Comparison of ENCODE assay signal across 9 mouse cellular contexts in the genomic region with DNA sequence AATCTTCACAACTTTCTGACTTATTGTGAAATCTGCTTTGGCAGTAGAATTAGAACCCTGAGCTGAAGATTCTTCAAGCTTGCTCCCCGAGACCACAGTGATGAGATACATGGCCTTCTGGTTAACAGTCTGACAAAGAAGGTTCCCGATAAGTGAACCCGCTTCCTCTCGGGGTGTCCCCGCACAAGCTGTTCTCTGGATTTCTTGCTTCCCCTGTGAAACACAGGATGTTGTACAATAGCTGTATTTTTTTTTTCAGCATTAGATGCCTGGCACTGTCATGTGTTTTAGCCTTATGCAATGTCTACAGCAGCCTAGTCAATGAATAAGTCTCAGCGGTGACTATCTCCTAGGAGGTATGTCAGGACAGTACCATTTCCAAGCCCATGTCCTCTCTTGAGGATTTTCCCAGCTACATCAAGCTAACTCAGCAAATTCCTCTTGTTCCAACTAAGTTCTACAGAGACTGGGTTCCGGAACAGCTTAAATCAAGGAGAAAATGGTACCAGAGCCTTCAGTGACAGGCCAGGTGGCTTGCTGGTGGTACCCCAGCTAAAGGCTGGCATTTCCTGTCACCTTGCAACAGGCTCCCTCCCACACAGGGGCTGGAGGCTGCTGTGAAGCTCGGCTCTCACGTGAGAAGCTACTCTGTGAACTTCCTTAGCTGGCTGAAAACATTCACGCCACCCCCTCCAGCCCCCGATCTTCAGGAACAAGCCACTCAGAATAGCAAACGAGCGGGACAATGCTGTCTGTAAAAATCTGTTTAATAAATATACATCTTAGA. TPM values are rescaled to one million over a fixed set of nuclear protein-coding genes. Genes with fewer than 3 reads are reported as not detected.
DNase-seq lines count a peak whose midpoint lies in the region; ATAC-seq and TF ChIP-seq lines count a peak whose summit lies in the region.
"Had no signal": no experiment of that assay in that cellular context is flagged by ENCODE, and none has a peak within 500 bp of the region (broad histone marks: within the 10 kb centered on the region; RNA-seq: fewer than 3 reads in every experiment).

No protein-coding gene starts in this region.

- WGBS in kidney, postnatal 0 days = 70% methylated on average over 13 of the region's 13 CpGs
- 76% methylated on average over 13 of the region's 13 CpGs for WGBS in kidney, embryonic 15.5 days
- 78% methylated on average over 13 of the region's 13 CpGs for WGBS in limb, embryonic 15.5 days

- H3K9ac ChIP-seq in kidney, postnatal 0 days (ENCODE audit: low read depth, low read length) = no peak overlapping the region
- no peak overlapping the region for H3K9ac ChIP-seq in kidney, embryonic 15.5 days
- no peak overlapping the region for H3K9ac ChIP-seq in limb, embryonic 15.5 days

- no peak for DNase-seq in kidney, postnatal 0 days (ENCODE audit: low spot score)
- peak; percentile 85 for DNase-seq in T-cell, adult 2 months (ENCODE audit: low spot score)
- peak; percentile 72 for DNase-seq in splenic B cell, adult 2 months (ENCODE audit: low read depth, low spot score)
- DNase-seq in left cerebral cortex, postnatal 10 days (ENCODE audit: extremely low spot score in 1 of 2, low spot score in 2 of 2) = no peak
- DNase-seq in layer of hippocampus, adult 9-10 months (ENCODE audit: low spot score) = no peak

- intact Hi-C loops in left cerebral cortex, postnatal 10 days (cut with DNase I) = no loop called here

- peak overlapping the region; percentile 82; the same call in 1 of the 2 replicates for H3K4me2 ChIP-seq in kidney, postnatal 0 days (ENCODE audit: low read length)
- H3K4me2 ChIP-seq in kidney, embryonic 15.5 days = no peak overlapping the region
- no peak overlapping the region for H3K4me2 ChIP-seq in limb, embryonic 15.5 days

- H3K4me3 ChIP-seq in kidney, postnatal 0 days (replicated peaks; ENCODE audit: low read depth, low read length) = no peak overlapping the region
- H3K4me3 ChIP-seq in kidney, embryonic 15.5 days (replicated peaks) = no peak overlapping the region
- H3K4me3 ChIP-seq in limb, embryonic 15.5 days = no peak overlapping the region

- no peak overlapping the region; the same call in 1 of the 2 replicates for H3K27ac ChIP-seq in kidney, postnatal 0 days
- H3K27ac ChIP-seq in kidney, embryonic 15.5 days = no peak overlapping the region
- 0 out of 2 replicates have a peak overlapping the region, but pooled peaks have one; percentile 47 for H3K27ac ChIP-seq in limb, embryonic 15.5 days
- H3K27ac ChIP-seq: hindbrain, postnatal 0 days had no signal

- H3K36me3 ChIP-seq in kidney, postnatal 0 days (ENCODE audit: insufficient read depth, low read length) = peaks cover 25% of the 10 kb centered on the region
- H3K36me3 ChIP-seq in kidney, embryonic 15.5 days = peaks cover 40% of the 10 kb centered on the region
- peaks cover 56% of the 10 kb centered on the region for H3K36me3 ChIP-seq in limb, embryonic 15.5 days
- H3K36me3 ChIP-seq in splenic B cell, adult 2 months (ENCODE audit: control insufficient read depth, insufficient read depth, low read length, poor library complexity, severe bottlenecking) = peaks cover 27% of the 10 kb centered on the region

- TF ChIP-seq CTCF in kidney, postnatal 0 days (IDR thresholded peaks at IDR 0.05; ENCODE audit: low read depth) = no peak

- H3K27me3 ChIP-seq in kidney, postnatal 0 days (ENCODE audit: insufficient read depth, low read length) = no peaks in the 10 kb centered on the region
- H3K27me3 ChIP-seq in kidney, embryonic 15.5 days = no peaks in the 10 kb centered on the region
- no peaks in the 10 kb centered on the region for H3K27me3 ChIP-seq in limb, embryonic 15.5 days
- no peaks in the 10 kb centered on the region for H3K27me3 ChIP-seq in splenic B cell, adult 2 months (ENCODE audit: control insufficient read depth, insufficient read depth, low read length, poor library complexity, severe bottlenecking)

- H3K4me1 ChIP-seq in kidney, postnatal 0 days (replicated peaks; ENCODE audit: insufficient read depth, low read length) = peaks cover 15% of the 10 kb centered on the region
- peaks cover 44% of the 10 kb centered on the region for H3K4me1 ChIP-seq in kidney, embryonic 15.5 days
- H3K4me1 ChIP-seq in limb, embryonic 15.5 days = peaks cover 47% of the 10 kb centered on the region

- no peaks in the 10 kb centered on the region for H3K9me3 ChIP-seq in kidney, postnatal 0 days (replicated peaks; ENCODE audit: low read length)
- no peaks in the 10 kb centered on the region for H3K9me3 ChIP-seq in kidney, embryonic 15.5 days (replicated peaks)
- no peaks in the 10 kb centered on the region for H3K9me3 ChIP-seq in limb, embryonic 15.5 days

- no peak for ATAC-seq in kidney, postnatal 0 days (replicated peaks; ENCODE audit: low FRiP score, low read depth)
- no peak for ATAC-seq in kidney, embryonic 15.5 days (replicated peaks; ENCODE audit: low FRiP score)
- no peak for ATAC-seq in limb, embryonic 15.5 days (ENCODE audit: insufficient number of reproducible peaks, low FRiP score, low TSS enrichment, low read depth)
- no peak for ATAC-seq in erythroid progenitor cell, adult 5-6 weeks (replicated peaks; ENCODE audit: low FRiP score, poor library complexity, severe bottlenecking)
- ATAC-seq: hindbrain, postnatal 0 days had no signal

RNA-seq across cellular contexts. Expression of a gene that starts 3.6 kb away (rescaled TPM):
- polyA plus RNA-seq in kidney, postnatal 0 days (2015; fragmentation: Nextera tagmentation; extraction: Ambion mirVana) = 73.1 and 82.7 TPM in 2 replicates
- polyA plus RNA-seq in kidney, embryonic 15.5 days (2015; fragmentation: Nextera tagmentation; extraction: Ambion mirVana) = 78.2 and 80.3 TPM in 2 replicates
- polyA plus RNA-seq in limb, embryonic 15.5 days (2015; fragmentation: Nextera tagmentation; extraction: Ambion mirVana) = 139 and 155 TPM in 2 replicates
- total RNA-seq in left cerebral cortex, postnatal 10 days (2021) = 10 to 100 TPM; 27.8 to 37.5 TPM
- total RNA-seq in erythroid progenitor cell, adult 5-6 weeks (2015; ENCODE audit: low replicate concordance) = 22.6 and 25.6 TPM in 2 replicates
- 12.5 and 16.0 TPM in 2 replicates for total RNA-seq in erythroid progenitor cell, adult 5-6 weeks (2017; ENCODE audit: low replicate concordance)

Comparison
In these comparisons a context has a peak if more than half of its experiments do, and no peak if none do; other contexts are left out.
1. DNase-seq: peak in T-cell, adult 2 months (single experiment) and splenic B cell, adult 2 months (single experiment); none in kidney, postnatal 0 days (single experiment), left cerebral cortex, postnatal 10 days (0 of 2) and layer of hippocampus, adult 9-10 months (single experiment).